Mouse (Mus musculus): ENCODE measurements around the gene Agap1.

DNA sequence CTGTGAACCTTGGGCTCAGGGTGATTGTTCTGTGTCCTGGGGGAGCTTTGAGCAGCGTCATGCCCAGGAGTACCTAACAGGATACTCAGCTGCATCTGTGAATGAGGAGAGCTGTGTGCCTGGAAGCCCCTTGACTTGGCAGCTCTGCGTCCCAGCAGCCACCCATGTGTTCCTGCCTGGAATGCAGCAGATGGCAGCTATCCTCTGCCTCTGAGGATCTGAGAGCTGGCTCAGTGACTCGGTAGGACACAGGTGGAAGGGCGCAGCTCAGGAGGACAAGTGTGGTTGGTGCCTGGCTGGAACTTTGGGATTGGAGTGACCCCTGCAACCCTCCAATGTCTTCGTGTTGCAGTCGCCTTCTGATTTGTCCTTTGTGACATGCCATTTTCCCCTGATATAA is 156.9 kb downstream of the Agap1 start:
- TF ChIP-seq CTCF (IDR thresholded peaks at IDR 0.05; ENCODE audit: insufficient read depth, low read depth, low read length) (no peak), POLR2A (IDR thresholded peaks at IDR 0.05; ENCODE audit: insufficient read depth, low read depth, low read length) (no peak)
